Mouse (Mus musculus) olfactory bulb, adult 2 months (tissue): ENCODE data around the gene Tfpi.

ENCODE experiments used
- CTCF ChIP-seq: fragments of 200-500 bp; IDR thresholded peaks from 2 replicates; pipeline ENCODE4 v1.5.1; 2012; ENCODE audit warnings: low read depth, mild to moderate bottlenecking, low read length, moderate library complexity; ENCODE audit not compliant: insufficient read depth
- POLR2A ChIP-seq: fragments of 200-500 bp; IDR thresholded peaks from 2 replicates; pipeline ENCODE4 v1.6.1; 2012; ENCODE audit warnings: mild to moderate bottlenecking, low read depth, low read length, moderate library complexity; ENCODE audit not compliant: insufficient read depth

- TF ChIP-seq CTCF (no peak), POLR2A (no peak)
These were observed 21.3 kb downstream of the Tfpi start for GRCm38 (mm10) chr2:84455236-84455799.
